Mouse (Mus musculus): ENCODE measurements at regions not wholly inside any gene's neighbourhood (a gene's known extent, or its start where the extent isn't known, plus 50 kb on each side); places are given as distances from the start of the nearest gene placed in this dataset.

DNA sequence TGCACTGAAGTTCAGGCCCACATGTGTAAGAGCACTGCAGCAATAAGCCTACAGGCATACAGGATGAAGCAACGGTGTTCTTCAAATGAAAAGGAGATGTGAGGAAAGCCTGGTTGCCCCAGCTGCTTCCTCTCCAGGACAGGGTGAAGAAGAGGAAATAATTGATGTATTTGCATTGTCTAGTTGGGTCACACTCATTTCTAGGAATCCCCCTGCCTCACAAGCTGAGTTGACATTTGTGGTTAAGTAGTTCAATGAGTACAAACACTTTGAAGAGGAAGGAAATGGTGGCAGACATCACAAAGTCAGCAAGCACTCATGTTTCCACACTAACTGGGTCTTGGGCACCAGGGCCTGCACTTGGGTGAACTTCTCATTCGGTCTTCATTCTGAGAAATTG is 126.2 kb upstream of the Agr3 start:
- no peak for TF ChIP-seq POLR2A (IDR thresholded peaks at IDR 0.05; ENCODE audit: low read depth, low read length)
- no peak for TF ChIP-seq CTCF (IDR thresholded peaks at IDR 0.05; ENCODE audit: extremely low read depth, insufficient read length, insufficient replicate concordance, low read depth, low read length)
